Mouse (Mus musculus): ENCODE data around the gene Mdm2. TPM values are rescaled to one million over a fixed set of nuclear protein-coding genes. Genes with fewer than 3 reads are reported as not detected.
A peak's percentile ranks its signal among the peaks of the same experiment; 100 is the strongest.

Gene Mdm2
- total and polyA plus RNA-seq, 3 experiments: 24.5 to 51.8 (median 50.1) TPM

GRCm38 (mm10) chr10:117652930-117653778 is 57.4 kb downstream of the Mdm2 start:
- WGBS: 43% methylated on average over 8 of the region's 8 CpGs

GRCm38 (mm10) chr10:117652378-117652774 is 58.2 kb downstream of the Mdm2 start:
- H3K4me1 ChIP-seq (ENCODE audit: control insufficient read depth, insufficient read depth, low read length): peaks cover 2% of the 10 kb centered on the region
- TF ChIP-seq CTCF (IDR thresholded peaks at IDR 0.05) (no peak), POLR2A (IDR thresholded peaks at IDR 0.05; ENCODE audit: insufficient read depth, low read depth, low read length) (no peak), EP300 (IDR thresholded peaks at IDR 0.05; ENCODE audit: insufficient read depth, low read depth, low read length) (no peak)
- no peak overlapping the region for H3K9ac ChIP-seq (ENCODE audit: low read depth, low read length)
- H3K27ac ChIP-seq: no peak overlapping the region
- no peak for DNase-seq
- no peaks in the 10 kb centered on the region for H3K27me3 ChIP-seq (ENCODE audit: control insufficient read depth, insufficient read depth, low read length)
- no peaks in the 10 kb centered on the region for H3K79me2 ChIP-seq (replicated peaks; ENCODE audit: control insufficient read depth, insufficient read depth, low read length)
- no peaks in the 10 kb centered on the region; the same call in 1 of the 2 replicates for H3K36me3 ChIP-seq (ENCODE audit: control insufficient read depth, insufficient read depth, low read length)
- H3K4me3 ChIP-seq: no peak overlapping the region
- intact Hi-C loops (cut with DNase I): no loop called here
- WGBS: 81% methylated on average over 4 of the region's 4 CpGs

More at GRCm38 (mm10) chr10:117652930-117653778, 57.4 kb downstream of the Mdm2 start:
- Histone ChIP-seq H3K27ac (peak overlapping the region; percentile 59), H3K27me3 (ENCODE audit: control insufficient read depth, insufficient read depth, low read length) (no peaks in the 10 kb centered on the region), H3K36me3 (ENCODE audit: control insufficient read depth, insufficient read depth, low read length) (no peaks in the 10 kb centered on the region; the same call in 1 of the 2 replicates), H3K4me1 (ENCODE audit: control insufficient read depth, insufficient read depth, low read length) (peaks cover 2% of the 10 kb centered on the region), H3K9ac (ENCODE audit: low read depth, low read length) (no peak overlapping the region), H3K79me2 (replicated peaks; ENCODE audit: control insufficient read depth, insufficient read depth, low read length) (no peaks in the 10 kb centered on the region), H3K4me3 (no peak overlapping the region)
- TF ChIP-seq POLR2A (IDR thresholded peaks at IDR 0.05; ENCODE audit: insufficient read depth, low read depth, low read length): no peak
- TF ChIP-seq CTCF (IDR thresholded peaks at IDR 0.05): no peak
- no peak for TF ChIP-seq EP300 (IDR thresholded peaks at IDR 0.05; ENCODE audit: insufficient read depth, low read depth, low read length)
- DNase-seq: no peak
- intact Hi-C loops (cut with DNase I): no loop called here

- intact Hi-C loops (cut with DNase I): no loop called here
- peaks cover 2% of the 10 kb centered on the region for H3K4me1 ChIP-seq (ENCODE audit: control insufficient read depth, insufficient read depth, low read length)
- DNase-seq: no peak
- H3K36me3 ChIP-seq (ENCODE audit: control insufficient read depth, insufficient read depth, low read length): no peaks in the 10 kb centered on the region; the same call in 1 of the 2 replicates
- 75% methylated on average over 10 of the region's 10 CpGs for WGBS
- H3K9ac ChIP-seq (ENCODE audit: low read depth, low read length): no peak overlapping the region
- TF ChIP-seq CTCF (IDR thresholded peaks at IDR 0.05) (no peak), POLR2A (IDR thresholded peaks at IDR 0.05; ENCODE audit: insufficient read depth, low read depth, low read length) (no peak), EP300 (IDR thresholded peaks at IDR 0.05; ENCODE audit: insufficient read depth, low read depth, low read length) (no peak)
- H3K27me3 ChIP-seq (ENCODE audit: control insufficient read depth, insufficient read depth, low read length): no peaks in the 10 kb centered on the region
- no peak overlapping the region for H3K27ac ChIP-seq
- no peak overlapping the region for H3K4me3 ChIP-seq
- no peaks in the 10 kb centered on the region for H3K79me2 ChIP-seq (replicated peaks; ENCODE audit: control insufficient read depth, insufficient read depth, low read length)
Observed at GRCm38 (mm10) chr10:117651587-117652377, 58.8 kb downstream of the Mdm2 start.

- intact Hi-C loops (cut with DNase I): no loop called here
Observed at GRCm38 (mm10) chr10:117650725-117651124, 59.8 kb downstream of the Mdm2 start.

GRCm38 (mm10) chr10:117650042-117650655 is 60.4 kb downstream of the Mdm2 start:
- TF ChIP-seq EP300 (IDR thresholded peaks at IDR 0.05; ENCODE audit: insufficient read depth, low read depth, low read length) (no peak), CTCF (IDR thresholded peaks at IDR 0.05) (no peak), POLR2A (IDR thresholded peaks at IDR 0.05; ENCODE audit: insufficient read depth, low read depth, low read length) (no peak)
- no peaks in the 10 kb centered on the region for H3K79me2 ChIP-seq (replicated peaks; ENCODE audit: control insufficient read depth, insufficient read depth, low read length)
- H3K4me3 ChIP-seq: no peak overlapping the region
- 78% methylated on average over 12 of the region's 12 CpGs for WGBS
- H3K4me1 ChIP-seq (ENCODE audit: control insufficient read depth, insufficient read depth, low read length): peaks cover 2% of the 10 kb centered on the region
- no peak overlapping the region for H3K9ac ChIP-seq (ENCODE audit: low read depth, low read length)
- no peak for DNase-seq
- no peaks in the 10 kb centered on the region for H3K27me3 ChIP-seq (ENCODE audit: control insufficient read depth, insufficient read depth, low read length)
- intact Hi-C loops (cut with DNase I): no loop called here
- no peak overlapping the region for H3K27ac ChIP-seq
- H3K36me3 ChIP-seq (ENCODE audit: control insufficient read depth, insufficient read depth, low read length): no peaks in the 10 kb centered on the region; the same call in 1 of the 2 replicates

More at GRCm38 (mm10) chr10:117650725-117651124, 59.8 kb downstream of the Mdm2 start:
- Histone ChIP-seq H3K9ac (ENCODE audit: low read depth, low read length) (no peak overlapping the region), H3K36me3 (ENCODE audit: control insufficient read depth, insufficient read depth, low read length) (no peaks in the 10 kb centered on the region; the same call in 1 of the 2 replicates), H3K79me2 (replicated peaks; ENCODE audit: control insufficient read depth, insufficient read depth, low read length) (no peaks in the 10 kb centered on the region), H3K27ac (no peak overlapping the region), H3K27me3 (ENCODE audit: control insufficient read depth, insufficient read depth, low read length) (no peaks in the 10 kb centered on the region), H3K4me3 (no peak overlapping the region), H3K4me1 (ENCODE audit: control insufficient read depth, insufficient read depth, low read length) (peaks cover 2% of the 10 kb centered on the region)
- WGBS: 85% methylated on average over 7 of the region's 7 CpGs
- no peak for DNase-seq
- no peak for TF ChIP-seq EP300 (IDR thresholded peaks at IDR 0.05; ENCODE audit: insufficient read depth, low read depth, low read length)
